Mouse (Mus musculus): Measurements from ENCODE around the gene Ddx27.

DNA sequence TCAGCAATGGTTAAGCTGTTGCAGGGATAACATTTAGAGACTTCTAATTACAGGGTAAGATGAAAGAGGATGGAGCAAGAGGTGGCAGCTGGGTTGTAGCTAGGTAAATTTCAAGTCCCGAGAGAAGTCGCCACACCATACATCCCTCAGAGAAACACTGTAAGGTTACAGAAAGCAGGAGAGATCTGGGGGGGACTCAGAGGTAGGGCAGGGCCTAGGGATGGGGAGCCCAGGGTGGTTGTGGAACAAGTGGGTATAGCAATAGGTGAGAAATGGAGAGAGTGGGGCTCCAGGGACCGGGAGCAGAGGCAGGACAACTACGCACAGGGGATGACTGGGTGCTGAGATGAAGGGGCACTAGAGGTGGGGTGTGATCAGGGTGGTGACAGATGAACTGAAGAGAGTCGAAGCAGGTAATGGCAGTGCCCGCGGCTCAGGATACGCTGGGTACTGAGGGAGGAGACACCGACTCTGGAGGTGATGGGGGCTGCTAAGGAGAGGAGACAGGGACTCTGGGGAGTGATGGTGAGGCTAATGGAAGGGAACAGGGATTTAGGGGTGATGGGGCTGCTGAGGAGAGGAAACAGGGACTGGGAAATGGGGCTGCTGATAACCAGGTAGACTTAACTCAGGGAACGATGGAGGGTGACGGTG is 46.5 kb downstream of the Ddx27 start:
- TF ChIP-seq CTCF (IDR thresholded peaks at IDR 0.05; ENCODE audit: borderline replicate concordance, insufficient read depth, low read depth, low read length) (no peak), POLR2A (IDR thresholded peaks at IDR 0.05; ENCODE audit: borderline replicate concordance, insufficient read depth, low read length) (no peak)

Measured in cerebellum, adult 2 months (tissue).